Mouse (Mus musculus): ENCODE measurements around the gene Ncan.
"Not testable (repeated sequence)": the region's sequence is repeated elsewhere in the genome, so short reads cannot be mapped to it uniquely, and the experiment has no call there.

The Ncan gene

DNA sequence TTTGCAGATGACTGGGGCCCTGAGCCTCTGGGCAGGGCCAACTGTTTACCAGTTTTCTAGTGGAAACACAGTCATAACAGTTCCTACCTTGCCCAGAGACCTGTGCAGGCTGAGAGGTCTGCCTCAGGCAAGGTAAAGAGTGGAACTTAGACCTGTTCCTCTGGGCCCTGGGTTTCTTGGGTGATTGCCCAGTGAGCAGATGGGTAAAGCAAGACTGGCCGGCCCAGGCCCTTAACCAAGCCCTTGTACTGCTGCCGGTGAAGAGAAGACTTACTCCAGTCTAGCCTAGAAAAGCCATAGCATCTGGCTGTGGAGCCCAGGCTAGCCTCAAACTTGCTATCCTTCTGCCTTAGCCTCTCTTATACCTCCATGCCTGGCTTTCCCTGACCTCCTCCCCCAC, 38.7 kb downstream of the Ncan start:
- DNase-seq, result no peak

DNA sequence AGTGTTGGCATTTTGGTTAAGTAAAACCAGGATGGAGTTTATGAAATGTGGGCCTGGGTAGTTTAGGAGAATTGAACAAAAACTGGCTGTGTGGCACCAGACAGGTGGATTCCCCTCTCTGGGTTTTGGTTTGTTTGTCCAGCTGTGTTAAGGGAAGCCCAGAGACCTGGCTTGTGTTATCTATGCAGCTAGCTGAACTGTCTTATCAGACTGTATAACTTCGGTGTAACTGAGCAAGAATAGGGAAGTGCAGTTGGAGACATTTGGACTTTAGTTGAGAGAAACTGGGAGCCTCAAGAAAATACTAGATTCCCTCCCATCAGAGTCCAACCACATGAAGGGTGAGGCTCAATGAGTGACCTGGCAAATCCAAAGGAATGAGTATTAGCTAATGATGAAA, 47.0 kb downstream of the Ncan start:
- DNase-seq, result no peak

DNA sequence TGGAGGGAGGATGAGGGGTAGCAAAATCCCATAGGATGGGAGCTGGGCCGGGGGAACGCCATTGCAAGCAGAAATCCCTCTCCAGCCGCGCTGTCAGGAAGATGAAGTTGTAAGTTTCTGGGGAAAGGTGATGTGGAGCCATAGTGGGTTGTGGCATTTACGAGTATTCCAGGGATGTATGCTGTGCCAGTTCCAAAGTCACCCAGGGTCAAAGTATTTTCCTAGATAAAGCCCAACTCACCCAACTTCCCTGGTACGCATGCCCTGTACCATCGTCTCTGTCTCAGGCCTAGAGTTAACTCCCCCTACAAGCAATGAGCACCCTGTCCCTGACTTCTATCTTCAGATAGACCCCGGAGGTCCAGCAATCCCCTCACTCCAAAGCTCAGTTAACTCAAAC, 47.6 kb downstream of the Ncan start:
- no peak for DNase-seq

GRCm38 (mm10) chr8:70072441-70073069, 48.1 kb downstream of the Ncan start, which contains the start of gene Tm6sf2:
TSS of gene Tm6sf2 (plus strand) at chr8:70072924.
- peak; percentile 73 for DNase-seq

- DNase-seq, result peak; percentile 17
Measured at GRCm38 (mm10) chr8:70071836-70072440, 48.7 kb downstream of the Ncan start.

GRCm38 (mm10) chr8:70057721-70058120, 63.0 kb downstream of the Ncan start:
- no peak for DNase-seq

DNA sequence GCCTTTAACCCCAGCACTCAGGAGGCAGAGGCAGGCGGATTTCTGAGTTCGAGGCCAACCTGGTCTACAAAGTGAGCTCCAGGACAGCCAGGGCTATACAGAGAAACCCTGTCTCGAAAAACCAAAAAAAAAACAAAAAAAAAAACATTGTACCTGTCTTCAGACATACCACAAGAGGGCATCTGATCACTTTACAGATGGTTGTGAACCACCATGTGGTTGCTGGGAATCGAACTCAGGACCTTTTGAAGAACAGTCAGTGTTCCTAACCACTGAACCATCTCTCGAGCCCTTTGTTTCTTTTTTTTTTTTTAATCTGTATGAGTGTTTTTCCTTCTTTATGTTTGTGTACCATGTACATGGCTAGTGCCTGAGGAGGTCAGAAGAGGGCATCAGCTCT, 70.2 kb downstream of the Ncan start:
- not testable (repeated sequence) for DNase-seq

- DNase-seq, result no peak
Measured at GRCm38 (mm10) chr8:70049662-70050061, 71.0 kb downstream of the Ncan start.

DNA sequence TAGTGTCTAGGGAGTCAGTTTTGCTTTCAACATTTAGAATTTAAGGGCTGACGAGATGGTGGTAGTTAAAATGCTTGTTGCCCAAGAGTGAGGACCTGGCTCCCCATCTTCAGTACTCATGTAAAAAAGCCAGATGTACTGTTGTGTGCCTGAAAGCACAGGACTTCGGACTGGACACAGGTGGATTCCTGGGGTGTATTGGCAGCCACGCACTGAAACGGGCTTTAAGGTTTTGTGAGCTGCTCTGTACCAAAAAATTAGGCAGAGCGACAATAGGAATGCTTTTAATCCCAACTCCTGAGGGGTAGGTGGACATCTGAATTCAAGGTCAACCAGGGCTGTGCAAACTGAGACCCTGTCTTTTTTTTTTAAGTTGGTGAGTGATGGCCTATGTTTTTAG, 76.7 kb downstream of the Ncan start:
- DNase-seq, result no peak
